Mouse (Mus musculus) hindbrain, embryonic 14.5 days (tissue): Measurements from ENCODE around the gene Myo1g. TPM values are rescaled to one million over a fixed set of nuclear protein-coding genes. Genes with fewer than 3 reads are reported as not detected.

Experiments used
- ATAC-seq: fragments of 200-750 bp; cut with Nextera tagmentation; 2 replicates; pipeline ENCODE4 v1.8.0; 2017; ENCODE audit warnings: moderate number of reproducible peaks, mild to moderate bottlenecking, moderate TSS enrichment, moderate library complexity; ENCODE audit not compliant: low FRiP score
- DNase-seq: peaks from one replicate; pipeline ENCODE4 v3.0.0-alpha.2; 2015; ENCODE audit warnings: low spot score
- H3K27ac ChIP-seq: fragments of 300-500 bp; sonication (generic); 2 replicates; pipeline ENCODE4 v1.5.1; 2014; ENCODE audit warnings: mild to moderate bottlenecking, moderate library complexity
- H3K27me3 ChIP-seq: fragments of 300-500 bp; sonication (generic); 2 replicates; pipeline ENCODE4 v1.6.1; 2014; ENCODE audit warnings: mild to moderate bottlenecking, low read length, mixed read lengths; ENCODE audit not compliant: control insufficient read depth, insufficient read depth
- H3K36me3 ChIP-seq: fragments of 300-500 bp; sonication (generic); replicated peaks from 2 replicates; pipeline ENCODE4 v1.6.1; 2014; ENCODE audit not compliant: control insufficient read depth, insufficient read depth
- H3K4me1 ChIP-seq: fragments of 300-500 bp; sonication (generic); replicated peaks from 2 replicates; pipeline ENCODE4 v1.6.1; 2014; ENCODE audit warnings: antibody characterized with exemption, low read length, mixed read lengths; ENCODE audit not compliant: control insufficient read depth, insufficient read depth
- H3K4me2 ChIP-seq: fragments of 300-500 bp; sonication (generic); replicated peaks from 2 replicates; pipeline ENCODE4 v1.6.1; 2014; ENCODE audit warnings: mild to moderate bottlenecking, moderate library complexity
- H3K4me3 ChIP-seq: fragments of 300-500 bp; sonication (generic); replicated peaks from 2 replicates; pipeline ENCODE4 v1.5.1; 2014; ENCODE audit warnings: mild to moderate bottlenecking, low read length
- H3K9ac ChIP-seq: fragments of 300-500 bp; sonication (generic); 2 replicates; pipeline ENCODE4 v1.6.1; 2014
- H3K9me3 ChIP-seq: fragments of 300-500 bp; sonication (generic); 2 replicates; pipeline ENCODE4 v1.6.1; 2016; ENCODE audit warnings: low read length; ENCODE audit not compliant: control insufficient read depth
- WGBS: fragments of 180-500 bp; shearing (Covaris S2); extraction: QIAGEN DNeasy Blood & Tissue Kit; methylation state at CpG from one replicate; pipeline ENCODE4 v1.1.7; 2014; 5-methylcytosine and 5-hydroxymethylcytosine counted together
- polyA plus RNA-seq: library from polyadenylated mRNA; unstranded; fragments of >200 nt; fragmentation: Nextera tagmentation; extraction: Ambion mirVana; gene quantifications from 2 replicates; pipeline ENCODE4 v1.2.1, GENCODE M21; 2014

The Myo1g gene
- polyA plus RNA-seq, 1 experiment from 2014 or later = 0.31 TPM

GRCm38 (mm10) chr11:6524880-6525238 lies 4.1 kb upstream of the Myo1g start:
- Histone ChIP-seq H3K27ac (no peak overlapping the region), H3K36me3 (peaks cover 26% of the 10 kb centered on the region), H3K27me3 (no peaks in the 10 kb centered on the region), H3K4me2 (no peak overlapping the region), H3K9ac (no peak overlapping the region), H3K9me3 (no peaks in the 10 kb centered on the region), H3K4me3 (no peak overlapping the region), H3K4me1 (peaks cover 9% of the 10 kb centered on the region)
- no peak for DNase-seq
- 95% methylated on average over 4 of the region's 4 CpGs for WGBS
- ATAC-seq = no peak

GRCm38 (mm10) chr11:6524165-6524879 lies 3.6 kb upstream of the Myo1g start:
- Histone ChIP-seq H3K4me2 (no peak overlapping the region), H3K4me3 (no peak overlapping the region), H3K27ac (no peak overlapping the region), H3K36me3 (peaks cover 26% of the 10 kb centered on the region), H3K27me3 (no peaks in the 10 kb centered on the region), H3K4me1 (peaks cover 9% of the 10 kb centered on the region), H3K9me3 (no peaks in the 10 kb centered on the region), H3K9ac (no peak overlapping the region)
- 89% methylated on average over 8 of the region's 8 CpGs for WGBS
- DNase-seq (no peak), ATAC-seq (no peak)

- Histone ChIP-seq H3K4me3 (no peak overlapping the region), H3K9ac (no peak overlapping the region), H3K27ac (no peak overlapping the region), H3K4me1 (peaks cover 9% of the 10 kb centered on the region), H3K4me2 (no peak overlapping the region), H3K9me3 (no peaks in the 10 kb centered on the region), H3K36me3 (peaks cover 26% of the 10 kb centered on the region), H3K27me3 (no peaks in the 10 kb centered on the region)
- ATAC-seq (no peak), DNase-seq (no peak)
- 68% methylated on average over 1 of the region's 1 CpGs for WGBS
Observed at GRCm38 (mm10) chr11:6523662-6524088, 2.9 kb upstream of the Myo1g start.

- Histone ChIP-seq H3K4me1 (peaks cover 9% of the 10 kb centered on the region), H3K27ac (no peak overlapping the region), H3K36me3 (peaks cover 26% of the 10 kb centered on the region), H3K9me3 (no peaks in the 10 kb centered on the region), H3K4me3 (no peak overlapping the region), H3K27me3 (no peaks in the 10 kb centered on the region), H3K9ac (no peak overlapping the region), H3K4me2 (no peak overlapping the region)
- no peak for DNase-seq
- no peak for ATAC-seq
- 69% methylated on average over 9 of the region's 9 CpGs for WGBS
Observed at GRCm38 (mm10) chr11:6522782-6523525, 2.2 kb upstream of the Myo1g start.

GRCm38 (mm10) chr11:6519491-6520033 lies 1.2 kb downstream of the Myo1g start:
- Histone ChIP-seq H3K4me1 (no peaks in the 10 kb centered on the region), H3K27ac (no peak overlapping the region), H3K36me3 (peaks cover 5% of the 10 kb centered on the region), H3K9ac (no peak overlapping the region), H3K9me3 (no peaks in the 10 kb centered on the region), H3K4me2 (no peak overlapping the region), H3K4me3 (no peak overlapping the region), H3K27me3 (no peaks in the 10 kb centered on the region)
- DNase-seq = no peak
- no peak for ATAC-seq
- 76% methylated on average over 11 of the region's 11 CpGs for WGBS

- Histone ChIP-seq H3K4me1 (no peaks in the 10 kb centered on the region), H3K9me3 (no peaks in the 10 kb centered on the region), H3K27ac (no peak overlapping the region), H3K9ac (no peak overlapping the region), H3K36me3 (no peaks in the 10 kb centered on the region), H3K4me2 (no peak overlapping the region), H3K27me3 (no peaks in the 10 kb centered on the region), H3K4me3 (no peak overlapping the region)
- ATAC-seq (no peak), DNase-seq (no peak)
- WGBS = 49% methylated on average over 7 of the region's 7 CpGs
Observed at GRCm38 (mm10) chr11:6514837-6515236, 5.9 kb downstream of the Myo1g start.

- H3K4me1 ChIP-seq = no peaks in the 10 kb centered on the region
- H3K27ac ChIP-seq = no peak overlapping the region
- no peaks in the 10 kb centered on the region for H3K36me3 ChIP-seq
- H3K4me2 ChIP-seq = no peak overlapping the region
- no peak overlapping the region for H3K4me3 ChIP-seq
- WGBS = 58% methylated on average over 1 of the region's 1 CpGs
- no peaks in the 10 kb centered on the region for H3K9me3 ChIP-seq
- no peaks in the 10 kb centered on the region for H3K27me3 ChIP-seq
- no peak for DNase-seq
- no peak for ATAC-seq
- no peak overlapping the region for H3K9ac ChIP-seq
Observed at GRCm38 (mm10) chr11:6508269-6508876, 12.4 kb downstream of the Myo1g start.

- no peaks in the 10 kb centered on the region for H3K4me1 ChIP-seq
- H3K27me3 ChIP-seq = no peaks in the 10 kb centered on the region
- 87% methylated on average over 9 of the region's 9 CpGs for WGBS
- H3K9me3 ChIP-seq = no peaks in the 10 kb centered on the region
- H3K36me3 ChIP-seq = no peaks in the 10 kb centered on the region
- H3K27ac ChIP-seq = no peak overlapping the region
- DNase-seq = no peak
- H3K9ac ChIP-seq = no peak overlapping the region
- ATAC-seq = no peak
- H3K4me2 ChIP-seq = no peak overlapping the region
- no peak overlapping the region for H3K4me3 ChIP-seq
Observed at GRCm38 (mm10) chr11:6506516-6506915, 14.2 kb downstream of the Myo1g start.

GRCm38 (mm10) chr11:6504689-6505088 lies 16.1 kb downstream of the Myo1g start:
- Histone ChIP-seq H3K27ac (no peak overlapping the region), H3K4me1 (no peaks in the 10 kb centered on the region), H3K36me3 (no peaks in the 10 kb centered on the region), H3K9me3 (no peaks in the 10 kb centered on the region), H3K4me2 (no peak overlapping the region), H3K27me3 (no peaks in the 10 kb centered on the region), H3K4me3 (no peak overlapping the region), H3K9ac (no peak overlapping the region)
- 86% methylated on average over 6 of the region's 6 CpGs for WGBS
- ATAC-seq (no peak), DNase-seq (no peak)
